Mouse (Mus musculus) CH12.LX (cell line): ENCODE data around the gene Abhd11. TPM values are rescaled to one million over a fixed set of nuclear protein-coding genes. Genes with fewer than 3 reads are reported as not detected.

ENCODE experiments used
- DNase-seq: peaks from one replicate; pipeline ENCODE4 v3.0.0-alpha.2; 2013; ENCODE audit errors: extremely low read depth
- H3K27ac ChIP-seq: 2 replicates; pipeline ENCODE4 v1.5.1; 2012; ENCODE audit warnings: low read depth, mild to moderate bottlenecking, control low read depth, moderate library complexity; ENCODE audit not compliant: insufficient read depth
- H3K27me3 ChIP-seq: replicated peaks from 2 replicates; pipeline ENCODE3; 2012; ENCODE audit warnings: inconsistent platforms
- H3K36me3 ChIP-seq, 2 experiments: replicated peaks in 1 of 2; 2 replicates each; pipeline versions ENCODE3 to v1.6.1; 2012; ENCODE audit warnings: inconsistent platforms in 1 of 2, low read length in 1 of 2, mild to moderate bottlenecking in 1 of 2, mixed read lengths in 1 of 2, moderate library complexity in 1 of 2; ENCODE audit not compliant: control insufficient read depth in 1 of 2, insufficient read depth in 1 of 2
- H3K4me1 ChIP-seq, 2 experiments: 2 replicates each; pipeline ENCODE4 v1.6.1; 2012; ENCODE audit warnings: inconsistent platforms in 1 of 2, moderate library complexity in 1 of 2; ENCODE audit not compliant: insufficient read depth in 2 of 2, control insufficient read depth in 1 of 2
- H3K4me2 ChIP-seq: 2 replicates; pipeline ENCODE4 v1.6.1; 2012; ENCODE audit warnings: low read depth, mild to moderate bottlenecking, control low read depth; ENCODE audit not compliant: poor library complexity, insufficient read depth, severe bottlenecking
- H3K4me3 ChIP-seq, 3 experiments: fragments of 150-350 bp in 1 of 3; sonication (generic) in 1 of 3; replicated peaks in 1 of 3; 2 replicates each; pipeline versions ENCODE3 to v1.5.1; 2011 to 2012; ENCODE audit warnings: low read depth in 2 of 3, low read length in 2 of 3, mild to moderate bottlenecking in 2 of 3, moderate library complexity in 2 of 3, control low read depth in 1 of 3, improper control_type of control experiment in 1 of 3, inconsistent platforms in 1 of 3, mixed read lengths in 1 of 3; ENCODE audit not compliant: poor library complexity in 1 of 3
- H3K79me2 ChIP-seq: replicated peaks from 2 replicates; pipeline ENCODE4 v1.6.1; 2012; ENCODE audit warnings: mild to moderate bottlenecking, moderate library complexity; ENCODE audit not compliant: control insufficient read depth, poor library complexity, insufficient read depth, severe bottlenecking; ENCODE audit errors: extremely low read depth
- H3K9ac ChIP-seq: 2 replicates; pipeline ENCODE4 v1.6.1; 2012; ENCODE audit warnings: low read depth, mild to moderate bottlenecking, control low read depth, moderate library complexity; ENCODE audit not compliant: insufficient read depth
- H3K9me3 ChIP-seq: replicated peaks from 2 replicates; pipeline ENCODE3; 2012; ENCODE audit warnings: low read length, inconsistent platforms, mixed read lengths
- CHD2 ChIP-seq: IDR thresholded peaks from 2 replicates; pipeline ENCODE4 v1.6.1; 2011; ENCODE audit warnings: low read length, improper control_type of control experiment
- CTCF ChIP-seq, 2 experiments: IDR thresholded peaks in 1 of 2; conservative IDR thresholded peaks in 1 of 2; 2 replicates each; pipeline ENCODE4 v1.5.1; 2011 to 2012; ENCODE audit warnings: low read depth in 2 of 2, low read length in 2 of 2, improper control_type of control experiment in 1 of 2, inconsistent platforms in 1 of 2, mild to moderate bottlenecking in 1 of 2, moderate library complexity in 1 of 2
- IRF4 ChIP-seq: IDR thresholded peaks from 2 replicates; pipeline ENCODE4 v1.6.1; 2014; ENCODE audit warnings: low read depth, mild to moderate bottlenecking, inconsistent platforms, low read length, improper control_type of control experiment
- KAT2A ChIP-seq: IDR thresholded peaks from 2 replicates; pipeline ENCODE4 v1.6.1; 2012; ENCODE audit warnings: low read length, improper control_type of control experiment, inconsistent platforms; ENCODE audit not compliant: insufficient replicate concordance
- MXI1 ChIP-seq: IDR thresholded peaks from 2 replicates; pipeline ENCODE4 v1.6.1; 2011; ENCODE audit warnings: mild to moderate bottlenecking, low read depth, low read length, improper control_type of control experiment
- MYC ChIP-seq: IDR thresholded peaks from 2 replicates; pipeline ENCODE4 v1.6.1; 2011; ENCODE audit warnings: low read depth, mild to moderate bottlenecking, improper control_type of control experiment, low read length
- NELFE ChIP-seq: IDR thresholded peaks from 2 replicates; pipeline ENCODE4 v1.6.1; 2011; ENCODE audit warnings: low read depth, low read length, improper control_type of control experiment
- POLR2AphosphoS2 ChIP-seq: IDR thresholded peaks from 2 replicates; pipeline ENCODE4 v1.6.1; 2011; ENCODE audit warnings: low read depth, low read length, improper control_type of control experiment
- RAD21 ChIP-seq: IDR thresholded peaks from 2 replicates; pipeline ENCODE4 v1.6.1; 2011; ENCODE audit warnings: low read depth, mild to moderate bottlenecking, low read length, improper control_type of control experiment, moderate library complexity
- RCOR1 ChIP-seq: conservative IDR thresholded peaks from 2 replicates; pipeline ENCODE4 v1.6.1; 2012; ENCODE audit warnings: low read depth, mild to moderate bottlenecking, inconsistent platforms, low read length, improper control_type of control experiment
- SIN3A ChIP-seq: IDR thresholded peaks from 2 replicates; pipeline ENCODE4 v1.6.1; 2012; ENCODE audit warnings: low read length, improper control_type of control experiment, inconsistent platforms
- SMC3 ChIP-seq: IDR thresholded peaks from 2 replicates; pipeline ENCODE4 v1.6.1; 2011; ENCODE audit warnings: low read depth, low read length, improper control_type of control experiment
- ZNF384 ChIP-seq: IDR thresholded peaks from 2 replicates; pipeline ENCODE4 v1.6.1; 2012; ENCODE audit warnings: low read depth, low read length, improper control_type of control experiment, inconsistent platforms
- dilution Hi-C: fragments of 300-500 bp; cut with MboI; formaldehyde crosslinking; loops from 2 replicates; pipeline ENCODE4 v1.14.3; 2020; ENCODE audit warnings: low sequenced_read_pairs; ENCODE audit not compliant: extremely low pct_unique_long_range_greater_than_20kb, extremely low pct_ligation_motif_present
- in situ Hi-C: fragments of 300-500 bp; cut with MboI; formaldehyde crosslinking; loops from 3 replicates; pipeline ENCODE4 v1.14.3; 2019; ENCODE audit warnings: low sequenced_read_pairs, low pct_ligation_motif_present, low pct_unique_long_range_greater_than_20kb, mixed read lengths
- polyA plus RNA-seq: library from polyadenylated mRNA; unstranded; fragments of >175 nt; gene quantifications from 2 replicates; pipeline ENCODE4 v1.2.1, GENCODE M21; 2012; ENCODE audit warnings: low read depth; ENCODE audit not compliant: insufficient read length
- total RNA-seq, 2 experiments: library from RNA; depleted of rRNA; stranded (reverse); fragments of 300-350 nt in 1 of 2; fragments of >200 nt in 1 of 2; gene quantifications; 2 replicates each; pipeline ENCODE4 v1.2.3; 2012 to 2014

Gene Abhd11
- total and polyA plus RNA-seq, 3 experiments: 32.1 to 36.6 (median 36.0) TPM

DNA sequence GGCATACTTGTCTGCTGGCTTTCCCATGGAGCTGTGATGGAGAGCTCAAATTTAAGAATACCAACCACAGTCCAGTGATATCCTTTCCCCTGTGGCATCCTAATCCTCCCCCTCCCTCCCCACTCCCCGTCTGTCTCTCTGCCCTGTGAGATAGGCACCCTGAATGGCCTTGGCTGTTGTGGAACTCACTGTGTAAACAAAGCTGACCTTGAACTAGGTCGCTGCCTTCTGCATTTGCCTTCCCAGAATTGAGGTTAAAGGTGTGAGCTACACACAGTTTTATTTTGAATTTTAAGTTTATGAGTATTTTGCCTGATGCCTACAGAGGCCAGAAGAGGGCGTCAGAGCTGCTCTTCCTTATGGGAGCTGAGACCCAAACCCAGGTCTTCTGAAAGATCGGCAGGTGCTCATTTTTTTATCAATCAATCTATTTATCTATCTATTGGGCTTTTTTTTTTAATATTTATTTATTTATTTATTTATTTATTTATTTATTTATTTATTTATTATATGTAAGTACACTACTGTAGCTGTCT, 7.3 kb downstream of the Abhd11 start:
- H3K9me3 ChIP-seq: no peaks in the 10 kb centered on the region
- H3K27ac ChIP-seq: no peak overlapping the region
- TF ChIP-seq SIN3A: no peak
- peak in 1 of 2 experiments; percentile 33; a peak in 2 of 4 replicates for TF ChIP-seq CTCF (conservative IDR thresholded peaks at IDR 0.05 in 1 of 2, IDR thresholded peaks at IDR 0.05 in 1 of 2; ENCODE audit: low read depth in 2 of 2, low read length in 2 of 2)
- no peak overlapping the region for H3K4me3 ChIP-seq
- H3K9ac ChIP-seq: no peak overlapping the region
- in situ Hi-C loops (loop anchor here (5.0 kb wide), 1 partner anchor 86 kb away; no protein-coding TSS in a partner anchor), dilution Hi-C loops (no loop called here)
- peaks cover 0 to 16% of the 10 kb centered on the region in 2 experiments; a peak in 2 of 4 replicates for H3K4me1 ChIP-seq
- no peak for DNase-seq
- peaks cover 7% of the 10 kb centered on the region for H3K27me3 ChIP-seq
- no peaks in the 10 kb centered on the region for H3K79me2 ChIP-seq
- H3K36me3 ChIP-seq: peaks cover 0 to 11% of the 10 kb centered on the region in 2 experiments
- no peak overlapping the region for H3K4me2 ChIP-seq

DNA sequence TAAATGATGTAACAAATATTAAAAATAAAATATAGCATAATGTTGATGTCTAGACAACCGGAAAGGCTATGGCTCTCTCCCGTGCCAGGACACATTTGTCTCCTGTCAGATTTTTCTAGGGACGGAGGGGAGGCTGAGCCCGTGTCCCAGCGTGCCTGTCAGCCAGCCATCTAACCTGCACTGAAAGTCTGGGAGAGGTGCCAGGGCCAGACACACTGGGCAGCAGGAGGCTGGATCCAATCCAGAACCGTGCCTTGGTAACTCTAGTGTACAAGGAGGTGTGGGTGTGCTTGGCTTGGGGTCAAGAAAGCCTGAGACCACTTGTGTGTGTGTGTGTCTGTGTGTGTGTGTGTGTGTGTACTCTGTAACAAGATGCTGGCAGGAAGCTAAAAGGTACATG, 12.9 kb downstream of the Abhd11 start:
- TF ChIP-seq CHD2 (no peak), MYC (no peak), MXI1 (no peak), ZNF384 (no peak), RAD21 (no peak), RCOR1 (no peak), SMC3 (no peak), KAT2A (no peak), IRF4 (no peak), POLR2AphosphoS2 (no peak), NELFE (no peak)
- no peaks in the 10 kb centered on the region for H3K79me2 ChIP-seq
- H3K4me1 ChIP-seq: peaks cover 5 to 21% of the 10 kb centered on the region in 2 experiments; a peak in 3 of 4 replicates
- H3K27ac ChIP-seq: no peak overlapping the region
- H3K4me3 ChIP-seq: no peak overlapping the region
- no peak overlapping the region for H3K4me2 ChIP-seq
- no peak for DNase-seq
- in situ Hi-C loops (loop anchor here (5.0 kb wide), 1 partner anchor 50 kb away; no protein-coding TSS in a partner anchor), dilution Hi-C loops (no loop called here)
- no peaks in the 10 kb centered on the region for H3K36me3 ChIP-seq
- peaks cover 25% of the 10 kb centered on the region for H3K27me3 ChIP-seq
- H3K9ac ChIP-seq: no peak overlapping the region
- H3K9me3 ChIP-seq: no peaks in the 10 kb centered on the region
